Mouse (Mus musculus) CH12.LX (cell line): ENCODE data around the gene Tbx20. TPM values are rescaled to one million over a fixed set of nuclear protein-coding genes. Genes with fewer than 3 reads are reported as not detected.

ENCODE experiments used
- DNase-seq: peaks from one replicate; pipeline ENCODE4 v3.0.0-alpha.2; 2013; ENCODE audit errors: extremely low read depth
- H3K27ac ChIP-seq: 2 replicates; pipeline ENCODE4 v1.5.1; 2012; ENCODE audit warnings: low read depth, mild to moderate bottlenecking, control low read depth, moderate library complexity; ENCODE audit not compliant: insufficient read depth
- H3K27me3 ChIP-seq: replicated peaks from 2 replicates; pipeline ENCODE3; 2012; ENCODE audit warnings: inconsistent platforms
- H3K36me3 ChIP-seq, 2 experiments: replicated peaks in 1 of 2; 2 replicates each; pipeline versions ENCODE3 to v1.6.1; 2012; ENCODE audit warnings: inconsistent platforms in 1 of 2, low read length in 1 of 2, mild to moderate bottlenecking in 1 of 2, mixed read lengths in 1 of 2, moderate library complexity in 1 of 2; ENCODE audit not compliant: control insufficient read depth in 1 of 2, insufficient read depth in 1 of 2
- H3K4me1 ChIP-seq, 2 experiments: 2 replicates each; pipeline ENCODE4 v1.6.1; 2012; ENCODE audit warnings: inconsistent platforms in 1 of 2, moderate library complexity in 1 of 2; ENCODE audit not compliant: insufficient read depth in 2 of 2, control insufficient read depth in 1 of 2
- H3K4me2 ChIP-seq: 2 replicates; pipeline ENCODE4 v1.6.1; 2012; ENCODE audit warnings: low read depth, mild to moderate bottlenecking, control low read depth; ENCODE audit not compliant: poor library complexity, insufficient read depth, severe bottlenecking
- H3K4me3 ChIP-seq, 3 experiments: fragments of 150-350 bp in 1 of 3; sonication (generic) in 1 of 3; replicated peaks in 1 of 3; 2 replicates each; pipeline versions ENCODE3 to v1.5.1; 2011 to 2012; ENCODE audit warnings: low read depth in 2 of 3, low read length in 2 of 3, mild to moderate bottlenecking in 2 of 3, moderate library complexity in 2 of 3, control low read depth in 1 of 3, improper control_type of control experiment in 1 of 3, inconsistent platforms in 1 of 3, mixed read lengths in 1 of 3; ENCODE audit not compliant: poor library complexity in 1 of 3
- H3K79me2 ChIP-seq: replicated peaks from 2 replicates; pipeline ENCODE4 v1.6.1; 2012; ENCODE audit warnings: mild to moderate bottlenecking, moderate library complexity; ENCODE audit not compliant: control insufficient read depth, poor library complexity, insufficient read depth, severe bottlenecking; ENCODE audit errors: extremely low read depth
- H3K9ac ChIP-seq: 2 replicates; pipeline ENCODE4 v1.6.1; 2012; ENCODE audit warnings: low read depth, mild to moderate bottlenecking, control low read depth, moderate library complexity; ENCODE audit not compliant: insufficient read depth
- H3K9me3 ChIP-seq: replicated peaks from 2 replicates; pipeline ENCODE3; 2012; ENCODE audit warnings: low read length, inconsistent platforms, mixed read lengths
- CHD1 ChIP-seq: IDR thresholded peaks from 2 replicates; pipeline ENCODE4 v1.6.1; 2012; ENCODE audit warnings: low read depth, low read length, improper control_type of control experiment, inconsistent platforms
- CTCF ChIP-seq, 2 experiments: IDR thresholded peaks in 1 of 2; conservative IDR thresholded peaks in 1 of 2; 2 replicates each; pipeline ENCODE4 v1.5.1; 2011 to 2012; ENCODE audit warnings: low read depth in 2 of 2, low read length in 2 of 2, improper control_type of control experiment in 1 of 2, inconsistent platforms in 1 of 2, mild to moderate bottlenecking in 1 of 2, moderate library complexity in 1 of 2
- EP300 ChIP-seq: IDR thresholded peaks from 2 replicates; pipeline ENCODE4 v1.6.1; 2011; ENCODE audit warnings: low read length, improper control_type of control experiment
- GABPA ChIP-seq: IDR thresholded peaks from 2 replicates; pipeline ENCODE4 v1.6.1; 2012; ENCODE audit warnings: low read depth, low read length, improper control_type of control experiment, inconsistent platforms; ENCODE audit not compliant: insufficient replicate concordance
- IRF4 ChIP-seq: IDR thresholded peaks from 2 replicates; pipeline ENCODE4 v1.6.1; 2014; ENCODE audit warnings: low read depth, mild to moderate bottlenecking, inconsistent platforms, low read length, improper control_type of control experiment
- JUN ChIP-seq: IDR thresholded peaks from 2 replicates; pipeline ENCODE4 v1.6.1; 2011; ENCODE audit warnings: low read depth, mild to moderate bottlenecking, low read length, improper control_type of control experiment, moderate library complexity; ENCODE audit not compliant: insufficient read depth
- KAT2A ChIP-seq: IDR thresholded peaks from 2 replicates; pipeline ENCODE4 v1.6.1; 2012; ENCODE audit warnings: low read length, improper control_type of control experiment, inconsistent platforms; ENCODE audit not compliant: insufficient replicate concordance
- MAFK ChIP-seq: IDR thresholded peaks from 2 replicates; pipeline ENCODE4 v1.6.1; 2011; ENCODE audit warnings: low read length, improper control_type of control experiment; ENCODE audit not compliant: insufficient replicate concordance
- MAZ ChIP-seq: IDR thresholded peaks from 2 replicates; pipeline ENCODE4 v1.6.1; 2012; ENCODE audit warnings: low read depth, mild to moderate bottlenecking, inconsistent platforms, low read length, improper control_type of control experiment, moderate library complexity
- MXI1 ChIP-seq: IDR thresholded peaks from 2 replicates; pipeline ENCODE4 v1.6.1; 2011; ENCODE audit warnings: mild to moderate bottlenecking, low read depth, low read length, improper control_type of control experiment
- MYC ChIP-seq: IDR thresholded peaks from 2 replicates; pipeline ENCODE4 v1.6.1; 2011; ENCODE audit warnings: low read depth, mild to moderate bottlenecking, improper control_type of control experiment, low read length
- NRF1 ChIP-seq: IDR thresholded peaks from 2 replicates; pipeline ENCODE4 v1.6.1; 2014; ENCODE audit warnings: low read depth, mild to moderate bottlenecking, inconsistent platforms, low read length, improper control_type of control experiment, moderate library complexity
- POLR2A ChIP-seq: IDR thresholded peaks from 2 replicates; pipeline ENCODE4 v1.6.1; 2011; ENCODE audit warnings: low read depth, mild to moderate bottlenecking, improper control_type of control experiment, low read length
- SIN3A ChIP-seq: IDR thresholded peaks from 2 replicates; pipeline ENCODE4 v1.6.1; 2012; ENCODE audit warnings: low read length, improper control_type of control experiment, inconsistent platforms
- SMC3 ChIP-seq: IDR thresholded peaks from 2 replicates; pipeline ENCODE4 v1.6.1; 2011; ENCODE audit warnings: low read depth, low read length, improper control_type of control experiment
- TBP ChIP-seq: conservative IDR thresholded peaks from 2 replicates; pipeline ENCODE4 v1.6.1; 2011; ENCODE audit warnings: low read depth, low read length, improper control_type of control experiment
- UBTF ChIP-seq: IDR thresholded peaks from 2 replicates; pipeline ENCODE4 v1.6.1; 2012; ENCODE audit warnings: low read depth, mild to moderate bottlenecking, inconsistent platforms, low read length, improper control_type of control experiment, moderate library complexity
- USF1 ChIP-seq: IDR thresholded peaks from 2 replicates; pipeline ENCODE4 v1.6.1; 2014; ENCODE audit warnings: low read depth, mild to moderate bottlenecking, inconsistent platforms, low read length, improper control_type of control experiment
- ZNF384 ChIP-seq: IDR thresholded peaks from 2 replicates; pipeline ENCODE4 v1.6.1; 2012; ENCODE audit warnings: low read depth, low read length, improper control_type of control experiment, inconsistent platforms
- dilution Hi-C: fragments of 300-500 bp; cut with MboI; formaldehyde crosslinking; loops from 2 replicates; pipeline ENCODE4 v1.14.3; 2020; ENCODE audit warnings: low sequenced_read_pairs; ENCODE audit not compliant: extremely low pct_unique_long_range_greater_than_20kb, extremely low pct_ligation_motif_present
- in situ Hi-C: fragments of 300-500 bp; cut with MboI; formaldehyde crosslinking; loops from 3 replicates; pipeline ENCODE4 v1.14.3; 2019; ENCODE audit warnings: low sequenced_read_pairs, low pct_ligation_motif_present, low pct_unique_long_range_greater_than_20kb, mixed read lengths
- polyA plus RNA-seq: library from polyadenylated mRNA; unstranded; fragments of >175 nt; gene quantifications from 2 replicates; pipeline ENCODE4 v1.2.1, GENCODE M21; 2012; ENCODE audit warnings: low read depth; ENCODE audit not compliant: insufficient read length
- total RNA-seq, 2 experiments: library from RNA; depleted of rRNA; stranded (reverse); fragments of 300-350 nt in 1 of 2; fragments of >200 nt in 1 of 2; gene quantifications; 2 replicates each; pipeline ENCODE4 v1.2.3; 2012 to 2014

The Tbx20 gene
- total and polyA plus RNA-seq, 3 experiments = not detected

GRCm38 (mm10) chr9:24775567-24775966 lies 1.5 kb upstream of the Tbx20 start:
- Histone ChIP-seq H3K4me3 (no peak overlapping the region), H3K4me1 (0 out of 4 replicates have a peak, but pooled peaks cover 0 to under 1% of the 10 kb centered on the region in 2 experiments), H3K4me2 (no peak overlapping the region), H3K79me2 (no peaks in the 10 kb centered on the region), H3K27me3 (no peaks in the 10 kb centered on the region), H3K36me3 (no peaks in the 10 kb centered on the region), H3K27ac (no peak overlapping the region), H3K9ac (no peak overlapping the region), H3K9me3 (no peaks in the 10 kb centered on the region)
- no peak for DNase-seq
- dilution Hi-C loops = no loop called here
- in situ Hi-C loops = no loop called here
- no peak for TF ChIP-seq KAT2A
- no peak for TF ChIP-seq MAZ
- TF ChIP-seq JUN = no peak
- no peak for TF ChIP-seq MXI1
- TF ChIP-seq, all 38 proteins: peak for 0

- Histone ChIP-seq H3K79me2 (no peaks in the 10 kb centered on the region), H3K9me3 (no peaks in the 10 kb centered on the region), H3K4me1 (0 out of 4 replicates have a peak, but pooled peaks cover 0 to 2% of the 10 kb centered on the region in 2 experiments), H3K4me3 (no peak overlapping the region), H3K4me2 (no peak overlapping the region), H3K27ac (no peak overlapping the region), H3K36me3 (no peaks in the 10 kb centered on the region), H3K9ac (no peak overlapping the region), H3K27me3 (no peaks in the 10 kb centered on the region)
- TF ChIP-seq MAFK (no peak), CTCF (conservative IDR thresholded peaks at IDR 0.05 in 1 of 2, IDR thresholded peaks at IDR 0.05 in 1 of 2; ENCODE audit: low read depth in 2 of 2, low read length in 2 of 2) (no peak), NRF1 (no peak), MYC (no peak), POLR2A (no peak), USF1 (no peak), SIN3A (no peak), GABPA (no peak), SMC3 (no peak), UBTF (no peak), TBP (no peak)
- DNase-seq = no peak
- in situ Hi-C loops = no loop called here
- dilution Hi-C loops = no loop called here
Measured at GRCm38 (mm10) chr9:24775001-24775400, 898 bp upstream of the Tbx20 start.

GRCm38 (mm10) chr9:24773669-24774068 lies 434 bp downstream of the Tbx20 start:
- Histone ChIP-seq H3K27me3 (no peaks in the 10 kb centered on the region), H3K4me1 (0 out of 4 replicates have a peak, but pooled peaks cover 0 to 2% of the 10 kb centered on the region in 2 experiments), H3K9me3 (no peaks in the 10 kb centered on the region), H3K79me2 (no peaks in the 10 kb centered on the region), H3K9ac (no peak overlapping the region), H3K4me2 (no peak overlapping the region), H3K4me3 (no peak overlapping the region), H3K27ac (no peak overlapping the region), H3K36me3 (no peaks in the 10 kb centered on the region)
- DNase-seq = no peak
- TF ChIP-seq CHD1 (no peak), EP300 (no peak), ZNF384 (no peak), IRF4 (no peak), SMC3 (no peak)
- dilution Hi-C loops (no loop called here), in situ Hi-C loops (loop anchor here (25.0 kb wide), 1 partner anchor 264 kb away; no protein-coding TSS in a partner anchor)
